Mouse (Mus musculus) layer of hippocampus, postnatal 25 days (tissue): Measurements from ENCODE around the gene Panx2. TPM values are rescaled to one million over a fixed set of nuclear protein-coding genes. Genes with fewer than 3 reads are reported as not detected.

Experiments
- DNase-seq, 2 experiments: peaks; one replicate each; pipeline ENCODE4 v3.0.0; 2022; ENCODE audit warnings: mixed read lengths in 2 of 2, low spot score in 1 of 2; ENCODE audit errors: extremely low spot score in 1 of 2
- total RNA-seq, 2 experiments: library from RNA; stranded (reverse); gene quantifications; 2 replicates each; pipeline ENCODE4 v1.2.3; 2021

The Panx2 gene
- total RNA-seq, 2 experiments from 2014 or later, result 161 to 170 TPM

GRCm38 (mm10) chr15:89074613-89075477 is 15.3 kb downstream of the Panx2 start, which contains the start of gene Trabd:
TSS of gene Trabd (plus strand) at chr15:89075124.
- no peak for DNase-seq

- DNase-seq, result peak; percentile 72 to 82
These were observed 16.1 kb downstream of the Panx2 start for GRCm38 (mm10) chr15:89075478-89076147.

GRCm38 (mm10) chr15:89076156-89076731 is 16.7 kb downstream of the Panx2 start:
- DNase-seq, result no peak

- no peak for DNase-seq
These were observed 18.8 kb downstream of the Panx2 start for GRCm38 (mm10) chr15:89078208-89078836.

- no peak for DNase-seq
These were observed 24.4 kb downstream of the Panx2 start for GRCm38 (mm10) chr15:89083906-89084305.

- DNase-seq, result no peak
These were observed 25.3 kb downstream of the Panx2 start for GRCm38 (mm10) chr15:89084826-89085225.

GRCm38 (mm10) chr15:89088607-89089247 is 29.2 kb downstream of the Panx2 start, which contains the start of gene Selenoo:
TSS of gene Selenoo (plus strand) at chr15:89089084.
- DNase-seq, result peak; percentile 79 to 81

GRCm38 (mm10) chr15:89089248-89090051 is 29.9 kb downstream of the Panx2 start:
- no peak for DNase-seq

- no peak for DNase-seq
These were observed 31.1 kb downstream of the Panx2 start for GRCm38 (mm10) chr15:89090662-89091061.

GRCm38 (mm10) chr15:89092181-89092580 is 32.6 kb downstream of the Panx2 start:
- DNase-seq, result no peak

- DNase-seq, result no peak
These were observed 37.9 kb downstream of the Panx2 start for GRCm38 (mm10) chr15:89097450-89097849.

GRCm38 (mm10) chr15:89098616-89099015 is 39.1 kb downstream of the Panx2 start:
- DNase-seq, result no peak

GRCm38 (mm10) chr15:89100823-89101222 is 41.3 kb downstream of the Panx2 start:
- DNase-seq, result no peak

GRCm38 (mm10) chr15:89102646-89103045 is 43.1 kb downstream of the Panx2 start:
- DNase-seq, result no peak

GRCm38 (mm10) chr15:89103921-89104320 is 44.4 kb downstream of the Panx2 start:
- no peak for DNase-seq

GRCm38 (mm10) chr15:89104425-89104824 is 44.9 kb downstream of the Panx2 start:
- no peak for DNase-seq

- no peak for DNase-seq
These were observed 46.5 kb downstream of the Panx2 start for GRCm38 (mm10) chr15:89106073-89106472.

- no peak for DNase-seq
These were observed 47.4 kb downstream of the Panx2 start for GRCm38 (mm10) chr15:89106976-89107375.

GRCm38 (mm10) chr15:89110147-89110546 is 50.6 kb downstream of the Panx2 start:
- DNase-seq, result no peak
